Mouse (Mus musculus): ENCODE measurements around the gene Tada1.

Gene Tada1

GRCm38 (mm10) chr1:166388511-166388910, 9.6 kb downstream of the Tada1 start:
- no peak for DNase-seq

GRCm38 (mm10) chr1:166389406-166390125, 10.7 kb downstream of the Tada1 start:
- no peak for DNase-seq

GRCm38 (mm10) chr1:166391671-166392070, 12.8 kb downstream of the Tada1 start:
- no peak for DNase-seq

- DNase-seq, result no peak
These were observed 15.9 kb downstream of the Tada1 start for GRCm38 (mm10) chr1:166394770-166395169.

GRCm38 (mm10) chr1:166395661-166396060, 16.8 kb downstream of the Tada1 start:
- no peak for DNase-seq

- no peak for DNase-seq
These were observed 17.5 kb downstream of the Tada1 start for GRCm38 (mm10) chr1:166396381-166396780.

- no peak for DNase-seq
These were observed 22.6 kb downstream of the Tada1 start for GRCm38 (mm10) chr1:166401455-166401854.

GRCm38 (mm10) chr1:166402003-166402402, 23.1 kb downstream of the Tada1 start:
- DNase-seq, result no peak

- no peak for DNase-seq
These were observed 24.9 kb downstream of the Tada1 start for GRCm38 (mm10) chr1:166403846-166404245.

- DNase-seq, result peak; percentile 42
These were observed 30.3 kb downstream of the Tada1 start for GRCm38 (mm10) chr1:166409177-166409700.

GRCm38 (mm10) chr1:166409701-166410220, 30.9 kb downstream of the Tada1 start, which contains the start of gene Pogk:
TSS of gene Pogk (minus strand) at chr1:166409863.
- DNase-seq, result peak; percentile 86

- DNase-seq, result no peak
These were observed 32.6 kb downstream of the Tada1 start for GRCm38 (mm10) chr1:166411541-166411940.

GRCm38 (mm10) chr1:166412266-166412665, 33.4 kb downstream of the Tada1 start:
- DNase-seq, result no peak

- DNase-seq, result no peak
These were observed 50.2 kb downstream of the Tada1 start for GRCm38 (mm10) chr1:166429053-166429452.

GRCm38 (mm10) chr1:166429809-166430431, 51.0 kb downstream of the Tada1 start:
- peak; percentile 47 for DNase-seq

GRCm38 (mm10) chr1:166439426-166439825, 60.5 kb downstream of the Tada1 start:
- DNase-seq, result no peak

- no peak for DNase-seq
These were observed 63.1 kb downstream of the Tada1 start for GRCm38 (mm10) chr1:166441992-166442391.
